Mouse (Mus musculus) testis, adult 2 months (tissue): Measurements from ENCODE around the gene Syt9. TPM values are rescaled to one million over a fixed set of nuclear protein-coding genes. Genes with fewer than 3 reads are reported as not detected.
"Not testable (repeated sequence)": the region's sequence is repeated elsewhere in the genome, so short reads cannot be mapped to it uniquely, and the experiment has no call there.

Source experiments
- H3K27ac ChIP-seq: fragments of 200-500 bp; 2 replicates; pipeline ENCODE4 v1.5.1; 2012; ENCODE audit warnings: low read depth, low read length; ENCODE audit not compliant: control insufficient read depth, insufficient read depth
- H3K27me3 ChIP-seq: fragments of 200-500 bp; 2 replicates; pipeline ENCODE4 v1.6.1; 2012; ENCODE audit warnings: mild to moderate bottlenecking, low read length, moderate library complexity; ENCODE audit not compliant: control insufficient read depth, insufficient read depth
- H3K36me3 ChIP-seq: fragments of 200-500 bp; 2 replicates; pipeline ENCODE4 v1.6.1; 2012; ENCODE audit warnings: mild to moderate bottlenecking, low read length; ENCODE audit not compliant: control insufficient read depth, insufficient read depth
- H3K4me1 ChIP-seq: fragments of 200-500 bp; 2 replicates; pipeline ENCODE4 v1.6.1; 2012; ENCODE audit warnings: low read length; ENCODE audit not compliant: control insufficient read depth, insufficient read depth
- H3K4me3 ChIP-seq: fragments of 200-500 bp; 2 replicates; pipeline ENCODE4 v1.5.1; 2012; ENCODE audit warnings: low read depth, mild to moderate bottlenecking, low read length, moderate library complexity, mixed read lengths; ENCODE audit not compliant: control insufficient read depth
- CTCF ChIP-seq: fragments of 200-500 bp; IDR thresholded peaks from 2 replicates; pipeline ENCODE4 v1.5.1; 2012; ENCODE audit warnings: low read depth, mild to moderate bottlenecking, inconsistent platforms, low read length, moderate library complexity; ENCODE audit not compliant: control insufficient read depth, insufficient read depth, insufficient replicate concordance
- POLR2A ChIP-seq: fragments of 200-500 bp; IDR thresholded peaks from 2 replicates; pipeline ENCODE4 v1.6.1; 2012; ENCODE audit warnings: low read depth, mild to moderate bottlenecking, inconsistent platforms, low read length, moderate library complexity; ENCODE audit not compliant: control insufficient read depth
- polyA plus RNA-seq: library from polyadenylated mRNA; depleted of rRNA; stranded (reverse); fragments of >200 nt; gene quantifications from 2 replicates; pipeline ENCODE4 v1.2.3, GENCODE M21; 2012

Gene Syt9
- polyA plus RNA-seq, 1 experiment: 2.0 TPM

- H3K4me1 ChIP-seq: no peaks in the 10 kb centered on the region
- no peak for TF ChIP-seq POLR2A
- TF ChIP-seq CTCF: no peak
Observed at GRCm38 (mm10) chr7:107465081-107465480, 94.6 kb downstream of the Syt9 start.

GRCm38 (mm10) chr7:107478979-107479965, 108.7 kb downstream of the Syt9 start:
- no peak for TF ChIP-seq POLR2A
- TF ChIP-seq CTCF: no peak
- Histone ChIP-seq H3K27ac (no peak overlapping the region), H3K4me3 (no peak overlapping the region), H3K36me3 (no peaks in the 10 kb centered on the region), H3K4me1 (no peaks in the 10 kb centered on the region), H3K27me3 (no peaks in the 10 kb centered on the region)

More at GRCm38 (mm10) chr7:107465081-107465480, 94.6 kb downstream of the Syt9 start:
- Histone ChIP-seq H3K27me3 (no peaks in the 10 kb centered on the region), H3K4me3 (no peak overlapping the region), H3K36me3 (no peaks in the 10 kb centered on the region), H3K27ac (no peak overlapping the region)

DNA sequence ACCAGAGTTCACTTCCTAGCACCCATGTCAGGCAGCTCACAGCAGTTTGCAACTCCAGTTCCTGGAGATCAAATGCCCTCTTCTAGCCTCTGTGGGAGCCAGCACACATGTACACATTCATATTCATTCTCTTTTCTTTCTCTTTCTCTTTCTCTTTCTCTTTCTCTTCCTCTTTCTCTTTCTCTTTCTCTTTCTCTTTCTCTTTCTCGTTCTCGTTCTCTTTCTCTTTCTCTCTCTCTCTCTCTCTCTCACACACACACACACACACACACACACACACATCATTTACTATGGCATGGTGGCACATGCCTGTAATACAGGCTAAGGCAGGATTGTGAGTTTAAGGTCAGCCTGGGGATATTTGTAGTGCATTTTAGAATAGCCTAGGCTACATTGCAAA, 115.2 kb downstream of the Syt9 start:
- H3K27ac ChIP-seq, H3K4me1 ChIP-seq, H3K36me3 ChIP-seq, H3K4me3 ChIP-seq, H3K27me3 ChIP-seq: not testable (repeated sequence)

DNA sequence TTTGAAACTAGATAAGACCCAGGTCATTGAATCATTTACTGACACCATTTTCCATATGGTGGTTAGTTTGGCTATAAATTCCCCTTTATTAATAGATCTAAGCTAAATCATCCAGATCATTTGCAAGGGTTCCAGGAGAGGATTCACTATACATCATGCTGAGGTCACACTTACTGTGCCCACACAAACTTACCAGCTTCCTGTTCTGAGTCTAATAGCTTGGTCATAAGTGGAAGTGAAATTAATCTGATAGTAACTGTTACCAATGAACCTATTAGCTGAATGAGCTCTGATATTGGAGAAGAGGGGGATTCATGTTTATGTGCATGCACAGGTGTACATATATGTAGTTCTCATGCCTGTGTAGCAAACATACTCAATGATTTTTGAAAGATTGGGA, 124.9 kb downstream of the Syt9 start:
- Histone ChIP-seq H3K4me1 (no peaks in the 10 kb centered on the region), H3K36me3 (no peaks in the 10 kb centered on the region)

DNA sequence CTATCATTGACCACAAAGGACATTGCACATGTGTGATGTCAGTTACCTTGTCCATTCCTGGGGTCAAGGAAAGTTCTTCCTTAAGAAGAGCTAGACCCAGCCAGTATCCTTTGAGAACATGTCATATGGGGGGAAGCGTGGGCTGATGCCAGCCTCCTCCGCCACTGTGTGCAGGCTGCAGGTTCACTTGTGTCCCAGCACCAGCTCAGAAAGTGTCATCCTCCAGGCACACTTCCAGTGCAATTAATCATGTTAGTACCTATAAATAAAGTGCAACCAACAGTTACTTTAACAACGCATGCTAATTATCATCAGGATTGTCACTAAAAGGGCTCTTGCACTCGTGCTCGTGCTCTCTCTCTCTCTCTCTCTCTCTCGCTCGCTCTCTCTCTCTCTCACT, 126.4 kb downstream of the Syt9 start:
- H3K4me1 ChIP-seq: no peaks in the 10 kb centered on the region
- no peaks in the 10 kb centered on the region for H3K27me3 ChIP-seq
- no peak overlapping the region for H3K27ac ChIP-seq
- no peak overlapping the region for H3K4me3 ChIP-seq
- no peaks in the 10 kb centered on the region for H3K36me3 ChIP-seq
- no peak for TF ChIP-seq CTCF
- no peak for TF ChIP-seq POLR2A

More for the DNA sequence above, 124.9 kb downstream of the Syt9 start:
- H3K27ac ChIP-seq: no peak overlapping the region
- no peaks in the 10 kb centered on the region for H3K27me3 ChIP-seq
- TF ChIP-seq CTCF: no peak
- H3K4me3 ChIP-seq: no peak overlapping the region

- H3K36me3 ChIP-seq: no peaks in the 10 kb centered on the region
- TF ChIP-seq CTCF (no peak), POLR2A (no peak)
- H3K27me3 ChIP-seq: no peaks in the 10 kb centered on the region
- H3K4me1 ChIP-seq: no peaks in the 10 kb centered on the region
- H3K4me3 ChIP-seq: no peak overlapping the region
- H3K27ac ChIP-seq: no peak overlapping the region
Observed at GRCm38 (mm10) chr7:107500641-107501040, 130.1 kb downstream of the Syt9 start.

GRCm38 (mm10) chr7:107504761-107505712, 134.5 kb downstream of the Syt9 start:
- Histone ChIP-seq H3K36me3 (no peaks in the 10 kb centered on the region), H3K4me3 (no peak overlapping the region), H3K4me1 (no peaks in the 10 kb centered on the region), H3K27ac (no peak overlapping the region), H3K27me3 (no peaks in the 10 kb centered on the region)
- TF ChIP-seq CTCF: no peak
- no peak for TF ChIP-seq POLR2A
